Mouse (Mus musculus) cerebellum, adult 2 months (tissue): Measurements from ENCODE around the gene Sec1.

Experiments
- CTCF ChIP-seq: fragments of 200-500 bp; IDR thresholded peaks from 2 replicates; pipeline ENCODE4 v1.5.1; 2011; ENCODE audit warnings: low read depth, mild to moderate bottlenecking, control low read depth, low read length, moderate library complexity, borderline replicate concordance; ENCODE audit not compliant: insufficient read depth
- POLR2A ChIP-seq: fragments of 200-500 bp; IDR thresholded peaks from 2 replicates; pipeline ENCODE4 v1.6.1; 2011; ENCODE audit warnings: low read length, control low read depth, borderline replicate concordance; ENCODE audit not compliant: insufficient read depth

DNA sequence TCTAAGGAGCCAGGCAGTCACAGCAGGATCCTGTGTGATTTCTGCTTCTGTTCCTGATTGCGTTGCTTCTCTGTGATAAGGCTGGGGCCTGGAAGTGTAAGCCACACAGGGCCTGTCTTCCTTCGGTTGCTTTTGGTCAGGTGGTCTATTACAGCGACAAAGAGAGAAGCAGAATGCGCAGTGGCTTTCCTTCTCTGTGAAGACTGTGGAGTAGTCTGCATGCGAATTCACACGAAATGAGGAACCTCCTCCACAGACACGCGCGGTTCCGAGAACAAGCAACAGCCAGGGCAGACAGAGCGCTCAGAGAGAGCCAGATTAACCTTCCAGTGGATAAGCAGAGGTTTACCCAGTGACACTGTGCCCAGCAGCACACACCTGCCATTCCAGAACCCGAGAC lies 47.1 kb upstream of the Sec1 start:
- TF ChIP-seq CTCF (no peak), POLR2A (no peak)
